Mouse (Mus musculus) layer of hippocampus, adult 8-10 months (tissue): Measurements from ENCODE around the gene Ppp1r17. TPM values are rescaled to one million over a fixed set of nuclear protein-coding genes. Genes with fewer than 3 reads are reported as not detected.

Source experiments
- total RNA-seq, 4 experiments: library from RNA; stranded (reverse); gene quantifications; 2 replicates each; pipeline ENCODE4 v1.2.4; 2022

The Ppp1r17 gene
- total RNA-seq, 4 experiments from 2014 or later: 0.43 to 0.83 (median 0.76) TPM

Other genes with a start within 250 kb of the Ppp1r17 start
- gene Itprid1, start 180.6 kb upstream of the Ppp1r17 start, total RNA-seq: 1 to 10 TPM; 1.1 to 2.0 (median 1.3) TPM